Mouse (Mus musculus) limb, embryonic 11.5 days (tissue): ENCODE measurements around the gene Usp6nl. TPM values are rescaled to one million over a fixed set of nuclear protein-coding genes. Genes with fewer than 3 reads are reported as not detected.

Source experiments
- ATAC-seq: fragments of 200-750 bp; cut with Nextera tagmentation; 2 replicates; pipeline ENCODE4 v1.8.0; 2017; ENCODE audit warnings: low read depth; ENCODE audit not compliant: insufficient number of reproducible peaks, low FRiP score, low TSS enrichment
- DNase-seq: peaks from one replicate; pipeline ENCODE4 v3.0.0-alpha.2; 2015; ENCODE audit warnings: low spot score
- H3K27ac ChIP-seq: fragments of 300-500 bp; sonication (generic); replicated peaks from 2 replicates; pipeline ENCODE4 v1.5.1; 2014; ENCODE audit warnings: low read depth, mild to moderate bottlenecking, low read length
- H3K27me3 ChIP-seq: fragments of 300-500 bp; sonication (generic); 2 replicates; pipeline ENCODE4 v1.6.1; 2014; ENCODE audit warnings: mild to moderate bottlenecking, low read length, mixed read lengths; ENCODE audit not compliant: control insufficient read depth, insufficient read depth
- H3K36me3 ChIP-seq: fragments of 300-500 bp; sonication (generic); 2 replicates; pipeline ENCODE4 v1.6.1; 2014; ENCODE audit warnings: mild to moderate bottlenecking, low read length, moderate library complexity, mixed read lengths; ENCODE audit not compliant: control insufficient read depth, insufficient read depth
- H3K4me1 ChIP-seq: fragments of 300-500 bp; sonication (generic); 2 replicates; pipeline ENCODE4 v1.6.1; 2014; ENCODE audit warnings: low read length, mixed read lengths; ENCODE audit not compliant: control insufficient read depth, insufficient read depth
- H3K4me2 ChIP-seq: fragments of 300-500 bp; sonication (generic); 2 replicates; pipeline ENCODE4 v1.6.1; 2014; ENCODE audit warnings: low read depth, mild to moderate bottlenecking, moderate library complexity; ENCODE audit not compliant: severe bottlenecking
- H3K4me3 ChIP-seq: fragments of 300-500 bp; sonication (generic); 2 replicates; pipeline ENCODE4 v1.5.1; 2014; ENCODE audit warnings: low read depth, low read length
- H3K9ac ChIP-seq: fragments of 300-500 bp; sonication (generic); 2 replicates; pipeline ENCODE4 v1.6.1; 2014; ENCODE audit warnings: mild to moderate bottlenecking, low read length
- H3K9me3 ChIP-seq: fragments of 300-500 bp; sonication (generic); 2 replicates; pipeline ENCODE4 v1.6.1; 2016; ENCODE audit warnings: low read length; ENCODE audit not compliant: control insufficient read depth
- WGBS: fragments of 180-500 bp; shearing (Covaris S2); extraction: QIAGEN DNeasy Blood & Tissue Kit; methylation state at CpG from one replicate; pipeline ENCODE4 v1.1.7; 2014; 5-methylcytosine and 5-hydroxymethylcytosine counted together
- polyA plus RNA-seq: library from polyadenylated mRNA; unstranded; fragments of >200 nt; fragmentation: Nextera tagmentation; extraction: Ambion mirVana; gene quantifications from 2 replicates; pipeline ENCODE4 v1.2.1, GENCODE M21; 2014

Usp6nl gene
- polyA plus RNA-seq, 1 experiment from 2014 or later, result 15.6 TPM

- WGBS, result 89% methylated on average over 14 of the region's 14 CpGs
- Histone ChIP-seq H3K36me3 (no peaks in the 10 kb centered on the region), H3K4me3 (no peak overlapping the region), H3K9me3 (no peaks in the 10 kb centered on the region), H3K4me1 (no peaks in the 10 kb centered on the region), H3K27ac (no peak overlapping the region), H3K9ac (no peak overlapping the region), H3K27me3 (no peaks in the 10 kb centered on the region), H3K4me2 (no peak overlapping the region)
- DNase-seq (no peak), ATAC-seq (peak; percentile 51; the same call in 1 of the 2 replicates)
These were observed 62.1 kb downstream of the Usp6nl start for GRCm38 (mm10) chr2:6384407-6385146.

DNA sequence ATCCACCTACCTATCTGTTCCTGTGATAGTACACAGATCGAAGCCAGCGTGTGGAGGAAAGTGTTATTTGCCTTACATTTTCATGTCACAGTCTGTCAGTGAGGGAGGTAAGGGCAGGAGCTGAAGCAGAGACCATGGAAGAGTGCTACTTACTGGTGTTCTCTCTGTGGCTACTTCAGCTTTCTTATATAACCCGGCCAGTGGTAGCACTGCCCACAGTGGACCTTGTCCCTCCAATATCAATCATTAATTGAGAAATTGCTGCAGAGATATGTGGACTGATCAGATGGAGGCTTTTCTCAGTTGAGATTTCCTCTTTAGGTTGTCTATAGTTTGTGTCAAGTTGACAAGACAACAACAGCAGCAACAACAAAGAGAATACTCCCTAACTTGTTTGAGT, 66.7 kb downstream of the Usp6nl start:
- no peaks in the 10 kb centered on the region for H3K9me3 ChIP-seq
- H3K36me3 ChIP-seq, result 0 out of 2 replicates have a peak, but pooled peaks cover 4% of the 10 kb centered on the region
- DNase-seq (no peak), ATAC-seq (no peak)
- no peak overlapping the region for H3K9ac ChIP-seq
- 92% methylated on average over 3 of the region's 3 CpGs for WGBS
- H3K4me2 ChIP-seq, result no peak overlapping the region
- no peaks in the 10 kb centered on the region for H3K27me3 ChIP-seq
- no peak overlapping the region for H3K27ac ChIP-seq
- no peaks in the 10 kb centered on the region for H3K4me1 ChIP-seq
- no peak overlapping the region for H3K4me3 ChIP-seq

DNA sequence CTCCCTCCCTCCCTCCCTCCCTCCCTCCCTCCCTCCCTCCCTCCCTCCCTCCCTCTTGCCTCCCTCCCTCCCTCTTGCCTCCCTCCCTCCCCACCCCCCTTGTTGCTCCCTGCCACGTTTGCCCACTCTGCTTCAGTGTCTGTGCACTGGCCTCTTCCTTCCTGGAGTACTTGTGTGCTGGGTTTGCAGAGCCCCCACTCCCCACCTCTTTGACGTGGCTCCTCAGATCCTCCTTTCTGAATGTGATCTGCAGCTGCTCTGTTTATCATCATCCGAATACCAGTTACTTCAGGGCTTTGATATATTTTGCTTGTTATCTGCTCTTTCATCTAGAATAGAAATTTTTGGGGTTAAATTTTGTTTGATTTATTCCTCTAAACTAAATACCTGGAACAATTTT, 68.8 kb downstream of the Usp6nl start:
- ATAC-seq, result no peak

GRCm38 (mm10) chr2:6391940-6392339, 69.5 kb downstream of the Usp6nl start:
- WGBS, result 93% methylated on average over 6 of the region's 6 CpGs
- H3K4me2 ChIP-seq, result no peak overlapping the region
- H3K36me3 ChIP-seq, result 0 out of 2 replicates have a peak, but pooled peaks cover 4% of the 10 kb centered on the region
- ATAC-seq (no peak), DNase-seq (no peak)
- no peaks in the 10 kb centered on the region for H3K9me3 ChIP-seq
- no peak overlapping the region for H3K4me3 ChIP-seq
- no peak overlapping the region for H3K27ac ChIP-seq
- no peaks in the 10 kb centered on the region for H3K27me3 ChIP-seq
- H3K9ac ChIP-seq, result no peak overlapping the region
- H3K4me1 ChIP-seq, result no peaks in the 10 kb centered on the region

More for the DNA sequence above, 68.8 kb downstream of the Usp6nl start:
- no peak overlapping the region for H3K27ac ChIP-seq
- H3K4me3 ChIP-seq, result no peak overlapping the region
- H3K4me1 ChIP-seq, result no peaks in the 10 kb centered on the region
- WGBS, result 53% methylated on average over 3 of the region's 3 CpGs
- H3K9ac ChIP-seq, result no peak overlapping the region
- no peak for DNase-seq
- 0 out of 2 replicates have a peak, but pooled peaks cover 4% of the 10 kb centered on the region for H3K36me3 ChIP-seq
- H3K9me3 ChIP-seq, result no peaks in the 10 kb centered on the region
- H3K4me2 ChIP-seq, result no peak overlapping the region
- no peaks in the 10 kb centered on the region for H3K27me3 ChIP-seq

GRCm38 (mm10) chr2:6395851-6396625, 73.6 kb downstream of the Usp6nl start:
- Histone ChIP-seq H3K9ac (no peak overlapping the region), H3K27ac (no peak overlapping the region), H3K4me1 (no peaks in the 10 kb centered on the region), H3K27me3 (no peaks in the 10 kb centered on the region), H3K4me3 (no peak overlapping the region), H3K9me3 (no peaks in the 10 kb centered on the region), H3K4me2 (no peak overlapping the region), H3K36me3 (0 out of 2 replicates have a peak, but pooled peaks cover 4% of the 10 kb centered on the region)
- DNase-seq (no peak), ATAC-seq (no peak)
- 81% methylated on average over 7 of the region's 7 CpGs for WGBS

- ATAC-seq, result no peak
These were observed 74.2 kb downstream of the Usp6nl start for GRCm38 (mm10) chr2:6396626-6397146.

GRCm38 (mm10) chr2:6397166-6397565, 74.7 kb downstream of the Usp6nl start:
- DNase-seq (no peak), ATAC-seq (no peak)
- Histone ChIP-seq H3K9me3 (no peaks in the 10 kb centered on the region), H3K36me3 (peaks cover 2% of the 10 kb centered on the region; the same call in 1 of the 2 replicates), H3K4me3 (no peak overlapping the region), H3K27me3 (no peaks in the 10 kb centered on the region), H3K4me1 (no peaks in the 10 kb centered on the region), H3K27ac (no peak overlapping the region), H3K4me2 (no peak overlapping the region), H3K9ac (no peak overlapping the region)
- WGBS, result 49% methylated on average over 3 of the region's 3 CpGs

More at GRCm38 (mm10) chr2:6396626-6397146, 74.2 kb downstream of the Usp6nl start:
- Histone ChIP-seq H3K9ac (no peak overlapping the region), H3K27ac (no peak overlapping the region), H3K36me3 (0 out of 2 replicates have a peak, but pooled peaks cover 4% of the 10 kb centered on the region), H3K4me3 (no peak overlapping the region), H3K4me1 (no peaks in the 10 kb centered on the region), H3K27me3 (no peaks in the 10 kb centered on the region), H3K9me3 (no peaks in the 10 kb centered on the region), H3K4me2 (no peak overlapping the region)
- no peak for DNase-seq
- WGBS, result 83% methylated on average over 1 of the region's 1 CpGs

GRCm38 (mm10) chr2:6398826-6399225, 76.4 kb downstream of the Usp6nl start:
- Histone ChIP-seq H3K36me3 (peaks cover 2% of the 10 kb centered on the region; the same call in 1 of the 2 replicates), H3K9ac (no peak overlapping the region), H3K9me3 (no peaks in the 10 kb centered on the region), H3K4me3 (no peak overlapping the region), H3K27ac (no peak overlapping the region), H3K27me3 (no peaks in the 10 kb centered on the region), H3K4me1 (no peaks in the 10 kb centered on the region; the same call in 1 of the 2 replicates), H3K4me2 (no peak overlapping the region)
- ATAC-seq (no peak), DNase-seq (no peak)
- 93% methylated on average over 6 of the region's 6 CpGs for WGBS
